Mouse (Mus musculus) neural tube, embryonic 12.5 days (tissue): ENCODE data around the gene Btbd7. TPM values are rescaled to one million over a fixed set of nuclear protein-coding genes. Genes with fewer than 3 reads are reported as not detected.

Experiments used
- ATAC-seq: fragments of 200-750 bp; cut with Nextera tagmentation; 2 replicates; pipeline ENCODE4 v1.8.0; 2017; ENCODE audit warnings: low read depth, mild to moderate bottlenecking, moderate TSS enrichment, moderate library complexity; ENCODE audit not compliant: low FRiP score
- H3K27ac ChIP-seq: fragments of 300-500 bp; sonication (generic); 2 replicates; pipeline ENCODE4 v1.5.1; 2016
- H3K27me3 ChIP-seq: fragments of 300-500 bp; sonication (generic); replicated peaks from 2 replicates; pipeline ENCODE4 v1.6.1; 2016; ENCODE audit warnings: mild to moderate bottlenecking
- H3K36me3 ChIP-seq: fragments of 300-500 bp; sonication (generic); 2 replicates; pipeline ENCODE4 v1.6.1; 2016; ENCODE audit warnings: mild to moderate bottlenecking
- H3K4me1 ChIP-seq: fragments of 300-500 bp; sonication (generic); 2 replicates; pipeline ENCODE4 v1.6.1; 2016
- H3K4me2 ChIP-seq: fragments of 300-500 bp; sonication (generic); replicated peaks from 2 replicates; pipeline ENCODE4 v1.6.1; 2016; ENCODE audit warnings: mild to moderate bottlenecking
- H3K4me3 ChIP-seq: fragments of 300-500 bp; sonication (generic); 2 replicates; pipeline ENCODE4 v1.5.1; 2016
- H3K9ac ChIP-seq: fragments of 300-500 bp; sonication (generic); 2 replicates; pipeline ENCODE4 v1.6.1; 2016; ENCODE audit warnings: mild to moderate bottlenecking
- H3K9me3 ChIP-seq: fragments of 300-500 bp; sonication (generic); 2 replicates; pipeline ENCODE4 v1.6.1; 2016; ENCODE audit warnings: mild to moderate bottlenecking
- WGBS: fragments of 180-500 bp; shearing (Covaris S2); methylation state at CpG from one replicate; pipeline ENCODE4 v1.1.7; 2016; 5-methylcytosine and 5-hydroxymethylcytosine counted together
- polyA plus RNA-seq: library from polyadenylated mRNA; unstranded; fragments of >200 nt; fragmentation: Nextera tagmentation; extraction: Ambion mirVana; gene quantifications from 2 replicates; pipeline ENCODE4 v1.2.1, GENCODE M21; 2016

The Btbd7 gene
- polyA plus RNA-seq, 1 experiment from 2014 or later: 22.8 TPM

GRCm38 (mm10) chr12:102838271-102838670 is 40.0 kb downstream of the Btbd7 start:
- no peak overlapping the region for H3K27ac ChIP-seq
- 95% methylated on average over 9 of the region's 9 CpGs for WGBS

GRCm38 (mm10) chr12:102832746-102833300 is 45.4 kb downstream of the Btbd7 start:
- Histone ChIP-seq H3K4me1 (no peaks in the 10 kb centered on the region), H3K27ac (no peak overlapping the region), H3K36me3 (peaks cover 4% of the 10 kb centered on the region), H3K27me3 (no peaks in the 10 kb centered on the region), H3K4me2 (no peak overlapping the region), H3K4me3 (no peak overlapping the region), H3K9ac (no peak overlapping the region), H3K9me3 (no peaks in the 10 kb centered on the region)
- WGBS: 84% methylated on average over 1 of the region's 1 CpGs
- ATAC-seq: no peak

More at GRCm38 (mm10) chr12:102838271-102838670, 40.0 kb downstream of the Btbd7 start:
- Histone ChIP-seq H3K4me2 (no peak overlapping the region), H3K36me3 (peaks cover 18% of the 10 kb centered on the region), H3K9ac (no peak overlapping the region), H3K9me3 (no peaks in the 10 kb centered on the region), H3K27me3 (no peaks in the 10 kb centered on the region), H3K4me3 (no peak overlapping the region), H3K4me1 (no peaks in the 10 kb centered on the region)
- ATAC-seq: no peak

- Histone ChIP-seq H3K27me3 (no peaks in the 10 kb centered on the region), H3K4me3 (no peak overlapping the region), H3K9me3 (no peaks in the 10 kb centered on the region), H3K4me2 (no peak overlapping the region), H3K4me1 (no peaks in the 10 kb centered on the region), H3K36me3 (no peaks in the 10 kb centered on the region), H3K27ac (no peak overlapping the region), H3K9ac (no peak overlapping the region)
- ATAC-seq: no peak
- WGBS: 90% methylated on average over 1 of the region's 1 CpGs
Measured at GRCm38 (mm10) chr12:102831888-102832287, 46.4 kb downstream of the Btbd7 start.

- Histone ChIP-seq H3K4me2 (no peak overlapping the region), H3K36me3 (no peaks in the 10 kb centered on the region), H3K27ac (no peak overlapping the region), H3K9ac (no peak overlapping the region), H3K4me3 (no peak overlapping the region), H3K9me3 (no peaks in the 10 kb centered on the region), H3K4me1 (no peaks in the 10 kb centered on the region), H3K27me3 (no peaks in the 10 kb centered on the region)
- 92% methylated on average over 1 of the region's 1 CpGs for WGBS
- no peak for ATAC-seq
Measured at GRCm38 (mm10) chr12:102827119-102827518, 51.2 kb downstream of the Btbd7 start.

- Histone ChIP-seq H3K27ac (no peak overlapping the region), H3K4me2 (no peak overlapping the region), H3K4me1 (no peaks in the 10 kb centered on the region), H3K27me3 (no peaks in the 10 kb centered on the region), H3K9me3 (no peaks in the 10 kb centered on the region), H3K9ac (no peak overlapping the region), H3K4me3 (no peak overlapping the region), H3K36me3 (no peaks in the 10 kb centered on the region)
- ATAC-seq: no peak
- 100% methylated on average over 1 of the region's 1 CpGs for WGBS
Measured at GRCm38 (mm10) chr12:102826399-102826798, 51.9 kb downstream of the Btbd7 start.

GRCm38 (mm10) chr12:102814858-102815257 is 63.4 kb downstream of the Btbd7 start:
- Histone ChIP-seq H3K36me3 (peaks cover 14% of the 10 kb centered on the region; the same call in 1 of the 2 replicates), H3K4me3 (no peak overlapping the region), H3K4me2 (no peak overlapping the region), H3K4me1 (no peaks in the 10 kb centered on the region), H3K9ac (no peak overlapping the region), H3K27ac (no peak overlapping the region), H3K9me3 (no peaks in the 10 kb centered on the region), H3K27me3 (no peaks in the 10 kb centered on the region)
- no peak for ATAC-seq
- WGBS: 86% methylated on average over 1 of the region's 1 CpGs

GRCm38 (mm10) chr12:102799528-102799927 is 78.7 kb downstream of the Btbd7 start:
- no peak for ATAC-seq
- 94% methylated on average over 2 of the region's 2 CpGs for WGBS
- no peak overlapping the region for H3K27ac ChIP-seq

GRCm38 (mm10) chr12:102787927-102788326 is 90.3 kb downstream of the Btbd7 start:
- Histone ChIP-seq H3K4me2 (no peak overlapping the region), H3K27ac (no peak overlapping the region), H3K4me3 (no peak overlapping the region), H3K36me3 (peaks cover 59% of the 10 kb centered on the region), H3K4me1 (no peaks in the 10 kb centered on the region), H3K9me3 (no peaks in the 10 kb centered on the region), H3K27me3 (no peaks in the 10 kb centered on the region), H3K9ac (no peak overlapping the region)
- no peak for ATAC-seq
- 91% methylated on average over 7 of the region's 7 CpGs for WGBS

More at GRCm38 (mm10) chr12:102799528-102799927, 78.7 kb downstream of the Btbd7 start:
- Histone ChIP-seq H3K9ac (no peak overlapping the region), H3K9me3 (no peaks in the 10 kb centered on the region), H3K27me3 (no peaks in the 10 kb centered on the region), H3K4me1 (no peaks in the 10 kb centered on the region), H3K4me3 (no peak overlapping the region), H3K36me3 (peaks cover 5% of the 10 kb centered on the region), H3K4me2 (no peak overlapping the region)

- WGBS: 72% methylated on average over 5 of the region's 5 CpGs
- peaks cover 45% of the 10 kb centered on the region for H3K36me3 ChIP-seq
Measured at GRCm38 (mm10) chr12:102785593-102785985, 92.7 kb downstream of the Btbd7 start.

GRCm38 (mm10) chr12:102784899-102785592 is 93.2 kb downstream of the Btbd7 start:
- Histone ChIP-seq H3K36me3 (peaks cover 40% of the 10 kb centered on the region), H3K4me2 (no peak overlapping the region), H3K27me3 (no peaks in the 10 kb centered on the region), H3K4me3 (no peak overlapping the region), H3K9me3 (no peaks in the 10 kb centered on the region), H3K27ac (no peak overlapping the region), H3K4me1 (no peaks in the 10 kb centered on the region), H3K9ac (no peak overlapping the region)
- 88% methylated on average over 19 of the region's 19 CpGs for WGBS
- ATAC-seq: no peak

More at GRCm38 (mm10) chr12:102785593-102785985, 92.7 kb downstream of the Btbd7 start:
- Histone ChIP-seq H3K4me1 (no peaks in the 10 kb centered on the region), H3K9ac (no peak overlapping the region), H3K9me3 (no peaks in the 10 kb centered on the region), H3K27me3 (no peaks in the 10 kb centered on the region), H3K4me3 (no peak overlapping the region), H3K27ac (no peak overlapping the region), H3K4me2 (no peak overlapping the region)
- no peak for ATAC-seq

- ATAC-seq: no peak
Measured at GRCm38 (mm10) chr12:102782841-102783240, 95.4 kb downstream of the Btbd7 start.

GRCm38 (mm10) chr12:102779452-102779851 is 98.8 kb downstream of the Btbd7 start:
- H3K36me3 ChIP-seq: peaks cover 42% of the 10 kb centered on the region
- no peaks in the 10 kb centered on the region for H3K4me1 ChIP-seq
- ATAC-seq: no peak
- H3K4me2 ChIP-seq: no peak overlapping the region
- H3K4me3 ChIP-seq: no peak overlapping the region
- H3K27ac ChIP-seq: no peak overlapping the region
- no peaks in the 10 kb centered on the region for H3K27me3 ChIP-seq
- no peak overlapping the region for H3K9ac ChIP-seq
- WGBS: 49% methylated on average over 3 of the region's 3 CpGs
- H3K9me3 ChIP-seq: no peaks in the 10 kb centered on the region

More at GRCm38 (mm10) chr12:102782841-102783240, 95.4 kb downstream of the Btbd7 start:
- no peak overlapping the region for H3K4me3 ChIP-seq
- H3K4me2 ChIP-seq: no peak overlapping the region
- no peak overlapping the region for H3K27ac ChIP-seq
- H3K4me1 ChIP-seq: no peaks in the 10 kb centered on the region
- peaks cover 29% of the 10 kb centered on the region for H3K36me3 ChIP-seq
- H3K9me3 ChIP-seq: no peaks in the 10 kb centered on the region
- 98% methylated on average over 5 of the region's 5 CpGs for WGBS
- H3K9ac ChIP-seq: no peak overlapping the region
- no peaks in the 10 kb centered on the region for H3K27me3 ChIP-seq

- Histone ChIP-seq H3K4me2 (no peak overlapping the region), H3K9me3 (no peaks in the 10 kb centered on the region), H3K27me3 (no peaks in the 10 kb centered on the region), H3K36me3 (peaks cover 48% of the 10 kb centered on the region), H3K9ac (no peak overlapping the region), H3K27ac (no peak overlapping the region), H3K4me1 (no peaks in the 10 kb centered on the region), H3K4me3 (no peak overlapping the region)
- 90% methylated on average over 5 of the region's 5 CpGs for WGBS
- no peak for ATAC-seq
Measured at GRCm38 (mm10) chr12:102778151-102778550, 100.1 kb downstream of the Btbd7 start.
